Mouse (Mus musculus) ES-E14 (cell line): Measurements from ENCODE around the gene Tbc1d13.

Source experiments
- CHD2 ChIP-seq: IDR thresholded peaks from 2 replicates; pipeline ENCODE4 v1.6.1; 2014; ENCODE audit warnings: mild to moderate bottlenecking, low read depth, low read length, inconsistent platforms
- HCFC1 ChIP-seq: IDR thresholded peaks from 2 replicates; pipeline ENCODE4 v1.6.1; 2012; ENCODE audit warnings: low read length, inconsistent platforms, borderline replicate concordance; ENCODE audit not compliant: insufficient read depth
- MAFK ChIP-seq: IDR thresholded peaks from 2 replicates; pipeline ENCODE4 v1.6.1; 2014; ENCODE audit warnings: mild to moderate bottlenecking, low read depth, low read length, inconsistent platforms; ENCODE audit not compliant: insufficient read depth
- ZC3H11A ChIP-seq: IDR thresholded peaks from 2 replicates; pipeline ENCODE4 v1.6.1; 2012; ENCODE audit warnings: low read depth, mild to moderate bottlenecking, inconsistent platforms, low read length, borderline replicate concordance

DNA sequence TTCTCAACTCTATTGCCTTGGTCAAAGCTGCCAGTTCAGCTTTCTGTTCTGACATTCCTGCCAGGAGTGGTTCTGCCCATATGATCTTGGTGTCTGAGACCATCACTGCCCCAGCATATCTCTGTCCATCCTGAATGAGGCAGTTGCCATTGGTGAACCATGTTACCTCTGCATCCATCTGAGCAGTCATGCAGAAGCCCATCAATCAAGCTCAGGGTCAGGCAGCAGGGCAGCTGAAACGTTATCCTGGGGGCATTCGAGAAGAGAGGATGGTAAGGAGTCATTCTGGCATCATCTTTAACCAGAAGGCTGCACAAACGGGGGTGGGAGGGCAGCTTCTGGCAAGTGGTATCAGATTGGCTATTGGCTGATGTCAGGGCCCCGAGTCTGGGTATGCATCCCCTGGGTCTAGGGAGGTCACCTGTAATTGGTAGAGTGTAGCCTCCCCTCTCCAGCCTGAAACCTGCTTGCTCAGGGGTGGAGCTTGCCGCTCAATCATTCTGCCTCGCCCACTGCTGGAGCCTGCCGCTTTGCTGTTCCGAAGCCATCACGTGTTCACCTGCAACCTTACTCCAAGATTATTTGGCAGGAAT lies 30.9 kb downstream of the Tbc1d13 start:
- TF ChIP-seq MAFK (no peak), HCFC1 (no peak), ZC3H11A (no peak), CHD2 (no peak)
